Mouse (Mus musculus) thymus, postnatal 25 days (tissue): ENCODE results near the gene Slc5a2.
A peak's percentile ranks its signal among the peaks of the same experiment; 100 is the strongest.

ENCODE experiments used
- DNase-seq: peaks from one replicate; pipeline ENCODE4 v3.0.0; 2022

The Slc5a2 gene

GRCm38 (mm10) chr7:128265411-128265810 is at the start of gene Slc5a2:
Gene Slc5a2, plus strand, starts transcription at chr7:128265657.
- DNase-seq: no peak

- DNase-seq: no peak
Observed at GRCm38 (mm10) chr7:128219952-128220351, 45.5 kb upstream of the Slc5a2 start.

DNA sequence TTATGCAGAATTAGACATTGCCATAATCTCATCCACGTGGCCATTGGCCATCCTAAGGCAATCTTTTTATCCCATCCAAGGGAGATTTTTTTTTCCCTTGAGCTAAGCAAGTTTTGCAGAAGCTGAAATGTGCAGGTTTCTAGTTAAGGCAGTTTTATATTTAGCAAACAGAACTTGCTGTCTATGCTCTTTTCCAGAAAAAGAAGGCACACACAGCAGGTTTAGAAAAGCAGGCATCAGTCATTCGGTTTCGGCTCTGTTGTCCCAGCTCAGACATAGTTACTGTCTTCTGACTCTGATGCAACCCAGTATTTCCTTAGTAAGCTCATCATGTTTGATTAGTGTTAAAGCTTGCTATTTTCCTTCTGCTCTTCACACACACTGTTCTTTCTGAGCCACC is 44.5 kb upstream of the Slc5a2 start:
- DNase-seq: no peak

DNA sequence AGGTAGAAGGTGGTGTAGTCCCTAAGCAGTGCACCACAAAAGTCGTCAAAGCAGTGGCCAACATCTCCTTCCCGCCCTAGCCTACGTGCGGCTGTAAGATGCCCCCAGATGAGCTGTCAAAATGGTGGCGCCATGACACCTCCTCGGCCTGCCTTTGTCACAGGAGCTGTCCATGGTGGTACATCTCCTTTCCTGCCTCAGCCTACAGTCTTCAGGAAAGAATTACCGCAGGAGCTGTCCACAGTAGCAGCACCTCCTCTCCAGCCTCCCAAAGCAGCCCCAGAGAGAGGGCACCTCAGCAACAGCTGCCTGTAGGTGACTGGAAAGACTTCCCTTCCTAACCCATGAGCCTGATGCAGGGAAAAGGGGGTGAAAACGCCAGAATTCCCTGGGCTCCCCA is 33.7 kb upstream of the Slc5a2 start:
- DNase-seq: no peak

DNA sequence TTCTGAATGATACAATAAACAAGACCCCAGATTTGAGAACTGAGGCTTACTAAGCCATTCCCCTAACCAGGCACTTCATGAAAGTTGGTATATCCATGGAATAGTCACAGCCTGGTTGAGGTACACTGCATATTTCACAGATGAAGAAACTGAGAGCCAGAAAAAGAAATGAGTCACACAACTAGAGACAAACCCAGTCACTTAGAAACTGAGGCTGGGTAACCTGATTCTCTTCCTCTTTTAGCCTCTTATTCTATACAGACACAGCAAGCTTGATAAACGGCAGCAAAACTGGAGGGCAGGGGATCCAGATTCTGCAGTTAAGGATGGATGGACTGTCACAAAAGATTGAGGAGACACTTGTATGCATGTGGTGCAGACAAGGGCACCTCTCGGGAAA is 30.7 kb upstream of the Slc5a2 start:
- DNase-seq: no peak

GRCm38 (mm10) chr7:128235481-128235880 is 30.0 kb upstream of the Slc5a2 start:
- DNase-seq: no peak

- DNase-seq: no peak
Observed at GRCm38 (mm10) chr7:128236426-128236825, 29.0 kb upstream of the Slc5a2 start.

- peak; percentile 83 for DNase-seq
Observed at GRCm38 (mm10) chr7:128236856-128237592, 28.4 kb upstream of the Slc5a2 start, which contains the start of gene Armc5. Gene Armc5, plus strand, starts transcription at chr7:128237342.

- DNase-seq: no peak
Observed at GRCm38 (mm10) chr7:128237593-128237926, 27.9 kb upstream of the Slc5a2 start.

DNA sequence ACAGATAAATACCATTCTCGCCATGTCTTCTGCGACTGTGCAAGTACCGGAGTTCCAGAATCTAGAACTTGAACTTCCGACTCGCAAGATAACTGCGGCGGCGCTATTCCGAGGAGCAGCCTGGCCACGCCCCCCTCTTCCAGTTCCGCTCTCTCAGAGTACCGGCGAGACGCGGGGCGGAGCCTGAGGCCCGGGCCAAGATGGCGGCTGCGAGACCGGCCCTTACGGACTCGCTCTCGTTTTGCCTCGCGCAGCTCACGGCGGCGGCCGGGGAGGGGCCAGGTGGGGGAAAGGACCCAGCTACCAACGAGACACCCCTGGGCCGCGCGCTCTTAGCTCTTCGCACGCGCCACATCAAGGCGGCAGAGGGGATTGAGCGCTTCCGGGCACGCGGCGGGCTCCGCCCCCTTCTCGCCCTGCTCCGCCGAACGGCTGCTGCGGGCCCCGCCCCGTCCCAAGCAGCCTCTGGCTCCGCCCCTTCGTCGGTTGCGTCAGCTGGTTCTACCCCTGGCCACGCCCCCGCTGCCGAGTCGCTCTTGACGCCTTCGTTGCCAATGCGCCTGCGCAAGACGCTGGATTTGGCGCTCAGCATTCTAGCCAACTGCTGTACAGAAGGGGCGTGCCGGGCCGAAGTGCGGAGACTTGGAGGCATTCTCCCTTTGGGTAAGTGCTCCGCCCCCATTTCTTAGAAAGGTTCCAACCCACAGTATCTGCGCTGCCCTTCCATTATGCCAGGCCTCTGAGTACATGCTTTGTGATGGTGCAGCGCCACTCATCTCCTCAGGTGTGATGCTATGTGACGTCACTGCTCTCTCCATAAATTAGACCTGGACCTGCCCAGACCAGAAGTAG is 27.3 kb upstream of the Slc5a2 start, which contains the start of gene 9130023H24Rik:
9130023H24Rik (minus strand) TSS at position 105 of the 852 bp plus-strand sequence.
- peak; percentile 100 for DNase-seq

- peak; percentile 46 for DNase-seq
Observed at GRCm38 (mm10) chr7:128238991-128239390, 26.5 kb upstream of the Slc5a2 start.

GRCm38 (mm10) chr7:128240131-128240784 is 25.2 kb upstream of the Slc5a2 start:
- no peak for DNase-seq

GRCm38 (mm10) chr7:128242331-128242730 is 23.1 kb upstream of the Slc5a2 start:
- DNase-seq: no peak

DNA sequence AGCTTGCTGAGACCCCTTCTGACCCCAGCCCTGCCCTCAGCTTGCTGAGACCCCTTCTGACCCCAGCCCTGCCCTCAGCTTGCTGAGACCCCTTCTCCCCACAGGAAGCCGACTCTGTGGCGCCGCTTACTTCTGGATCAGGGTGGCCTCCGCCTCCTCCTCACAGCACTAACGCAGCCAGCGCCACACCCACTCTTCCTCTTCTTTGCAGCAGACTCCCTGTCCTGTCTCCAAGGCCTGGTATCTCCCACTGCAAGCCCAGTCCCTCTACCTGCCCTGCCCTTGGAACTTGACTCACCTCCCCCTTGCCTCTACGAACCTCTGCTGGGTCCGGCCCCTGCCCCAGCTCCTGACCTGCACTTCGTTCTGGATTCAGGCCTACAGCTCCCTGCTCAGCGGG is 21.5 kb upstream of the Slc5a2 start:
- no peak for DNase-seq

- no peak for DNase-seq
Observed at GRCm38 (mm10) chr7:128244410-128245025, 20.9 kb upstream of the Slc5a2 start.

DNA sequence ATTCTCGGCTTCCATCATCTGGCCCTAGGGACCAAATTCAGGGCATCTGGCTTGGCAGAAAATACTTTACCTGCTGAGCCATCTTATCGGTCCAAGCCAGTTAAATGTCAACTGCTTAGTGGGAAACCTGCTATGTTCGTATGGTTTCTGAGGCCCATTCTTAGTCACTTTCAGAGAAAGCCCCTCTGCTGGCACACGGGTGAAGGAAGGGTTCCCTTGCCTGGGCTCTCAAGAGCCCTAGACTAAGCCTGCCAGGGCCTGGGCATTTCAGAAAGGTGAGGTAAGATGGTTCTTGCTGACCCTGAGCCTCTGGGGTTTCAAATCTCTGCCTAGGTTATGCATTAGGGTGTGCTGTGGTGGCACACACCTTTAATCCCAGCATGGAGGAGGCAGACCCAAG is 19.9 kb upstream of the Slc5a2 start:
- no peak for DNase-seq

DNA sequence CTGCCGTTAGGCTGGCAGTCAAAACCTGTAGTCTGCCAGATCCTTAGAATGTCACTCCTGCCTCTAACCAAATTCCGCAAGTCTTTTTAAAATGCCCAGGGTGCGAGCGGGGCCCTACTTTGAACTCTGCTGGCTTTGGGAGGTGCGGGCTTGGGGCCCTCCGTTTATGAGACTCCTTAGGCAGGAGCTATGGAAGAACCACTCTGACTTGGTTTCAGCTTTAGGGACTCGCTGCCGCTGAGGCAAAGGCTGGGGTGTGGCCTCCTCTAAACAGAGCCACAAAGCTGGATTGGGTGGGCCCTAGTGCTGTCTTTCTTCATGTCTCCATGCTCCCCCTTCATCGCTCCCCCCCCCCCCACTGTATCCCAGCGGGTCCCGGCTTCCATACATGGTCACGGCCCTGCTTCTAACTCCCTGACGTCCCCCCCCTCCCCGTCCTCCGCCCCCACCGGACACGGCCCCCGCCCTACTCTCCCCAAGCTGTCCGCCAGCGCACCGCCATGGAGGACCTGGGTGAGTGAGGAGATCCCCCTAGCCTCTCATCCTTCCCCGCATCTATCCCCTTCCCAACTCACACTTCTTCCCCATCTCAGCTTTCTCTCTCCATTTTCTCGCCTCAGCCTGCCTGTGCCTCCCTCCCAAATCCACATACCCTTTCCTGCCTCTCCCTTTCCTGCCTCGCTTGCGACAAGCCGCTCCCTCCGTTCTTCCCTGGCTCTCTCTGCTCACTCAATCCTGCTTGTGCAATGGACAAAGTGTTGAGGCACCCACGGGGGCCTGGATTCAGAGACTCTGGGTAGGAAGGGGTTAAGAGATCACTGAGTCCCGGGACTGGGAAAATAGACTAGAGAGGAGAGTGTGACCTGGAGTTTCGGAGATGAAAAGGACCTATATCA is 18.7 kb upstream of the Slc5a2 start, which contains the start of gene Tgfb1i1:
Tgfb1i1 (plus strand) TSS at position 317 of the 896 bp plus-strand sequence.
- DNase-seq: no peak

- DNase-seq: peak; percentile 78
Observed at GRCm38 (mm10) chr7:128247443-128247842, 18.0 kb upstream of the Slc5a2 start.

- no peak for DNase-seq
Observed at GRCm38 (mm10) chr7:128248081-128249042, 17.1 kb upstream of the Slc5a2 start.

DNA sequence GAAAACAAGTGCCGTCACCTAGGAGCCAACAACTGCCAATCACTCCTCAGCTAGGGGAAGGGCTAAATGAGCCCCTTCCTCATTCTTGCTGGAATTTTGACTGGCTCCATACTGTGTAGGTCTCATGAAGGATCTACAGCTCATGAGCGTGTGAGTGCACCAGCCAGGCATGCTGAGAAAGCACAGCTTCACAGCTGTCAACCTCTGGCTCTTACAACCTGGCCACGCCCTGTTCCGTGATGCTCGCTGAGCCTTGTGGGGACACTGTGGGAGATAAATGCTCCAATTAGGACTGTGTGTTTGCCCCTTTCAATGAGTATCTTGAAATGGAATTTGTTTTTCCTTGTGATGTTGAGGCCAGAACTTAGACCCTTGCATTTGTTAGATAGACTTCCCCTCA is 15.5 kb upstream of the Slc5a2 start:
- DNase-seq: no peak

DNA sequence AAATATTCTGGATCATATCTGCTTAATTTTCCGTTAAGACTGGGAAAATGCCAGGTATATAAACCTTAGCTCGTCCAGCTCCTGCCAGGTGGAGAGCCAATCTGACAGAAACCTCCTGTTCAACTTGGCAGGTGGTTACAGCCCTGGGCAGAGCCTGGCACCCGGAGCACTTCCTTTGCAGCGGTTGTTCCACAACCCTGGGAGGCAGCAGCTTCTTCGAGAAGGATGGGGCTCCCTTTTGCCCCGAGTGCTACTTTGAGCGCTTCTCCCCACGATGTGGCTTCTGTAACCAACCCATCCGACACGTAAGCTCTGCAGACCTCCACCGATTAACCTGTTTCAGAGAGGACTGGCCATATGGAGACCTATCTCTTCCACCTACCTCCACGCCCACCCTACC is 13.5 kb upstream of the Slc5a2 start:
- DNase-seq: peak; percentile 38
